Mouse (Mus musculus): ENCODE results near the gene Nanos2. TPM values are rescaled to one million over a fixed set of nuclear protein-coding genes. Genes with fewer than 3 reads are reported as not detected.
A peak's percentile ranks its signal among the peaks of the same experiment; 100 is the strongest.

The Nanos2 gene
- polyA plus RNA-seq, 1 experiment from 2014 or later, result not detected

GRCm38 (mm10) chr7:19002848-19003498 is 15.8 kb downstream of the Nanos2 start:
- Histone ChIP-seq H3K4me1 (ENCODE audit: insufficient read depth) (peaks cover 42% of the 10 kb centered on the region), H3K9ac (replicated peaks) (peak overlapping the region; percentile 60; the same call in 1 of the 2 replicates), H3K36me3 (replicated peaks; ENCODE audit: insufficient read depth, low read length) (peaks cover 17% of the 10 kb centered on the region; the same call in 1 of the 2 replicates), H3K4me3 (ENCODE audit: low read depth, low read length) (peak overlapping the region; percentile 39), H3K4me2 (ENCODE audit: low read depth, low read length) (peak overlapping the region; percentile 98), H3K27me3 (ENCODE audit: insufficient read depth, low read length) (no peaks in the 10 kb centered on the region), H3K27ac (ENCODE audit: low read depth) (peak overlapping the region; percentile 79), H3K9me3 (ENCODE audit: low read length) (no peaks in the 10 kb centered on the region)
- DNase-seq (peak; percentile 71), ATAC-seq (peak; percentile 63)
- TF ChIP-seq EP300 (IDR thresholded peaks at IDR 0.05; ENCODE audit: low read depth) (no peak), CTCF (IDR thresholded peaks at IDR 0.05; ENCODE audit: low read depth) (no peak)
- 2% methylated on average over 17 of the region's 17 CpGs for WGBS (ENCODE audit: insufficient replicate concordance)

GRCm38 (mm10) chr7:19003902-19004630 is 16.9 kb downstream of the Nanos2 start, which contains the start of gene Irf2bp1:
Gene Irf2bp1, plus strand, starts transcription at chr7:19004044.
- peak within 1 kb of the TSS; percentile 87 for H3K4me3 ChIP-seq (ENCODE audit: low read depth, low read length)
- no peaks in the 10 kb centered on the region for H3K9me3 ChIP-seq (ENCODE audit: low read length)
- H3K4me2 ChIP-seq (ENCODE audit: low read depth, low read length), result peak within 1 kb of the TSS; percentile 98
- H3K4me1 ChIP-seq (ENCODE audit: insufficient read depth), result peaks cover 42% of the 10 kb centered on the region
- TF ChIP-seq CTCF (IDR thresholded peaks at IDR 0.05; ENCODE audit: low read depth) (peak; percentile 24), EP300 (IDR thresholded peaks at IDR 0.05; ENCODE audit: low read depth) (no peak)
- peak within 1 kb of the TSS; percentile 77 for H3K9ac ChIP-seq (replicated peaks)
- peak; percentile 94 for DNase-seq
- H3K27me3 ChIP-seq (ENCODE audit: insufficient read depth, low read length), result no peaks in the 10 kb centered on the region
- peaks cover 17% of the 10 kb centered on the region; the same call in 1 of the 2 replicates for H3K36me3 ChIP-seq (replicated peaks; ENCODE audit: insufficient read depth, low read length)
- H3K27ac ChIP-seq (ENCODE audit: low read depth), result peak within 1 kb of the TSS; percentile 87
- ATAC-seq, result peak; percentile 66
- under 1% methylated on average over 64 of the region's 90 CpGs for WGBS (ENCODE audit: insufficient replicate concordance)

- Histone ChIP-seq H3K4me3 (ENCODE audit: low read depth, low read length) (peak overlapping the region; percentile 87), H3K27me3 (ENCODE audit: insufficient read depth, low read length) (no peaks in the 10 kb centered on the region), H3K9ac (replicated peaks) (peak overlapping the region; percentile 77), H3K9me3 (ENCODE audit: low read length) (no peaks in the 10 kb centered on the region), H3K27ac (ENCODE audit: low read depth) (peak overlapping the region; percentile 87), H3K4me1 (ENCODE audit: insufficient read depth) (peaks cover 45% of the 10 kb centered on the region), H3K36me3 (replicated peaks; ENCODE audit: insufficient read depth, low read length) (peaks cover 17% of the 10 kb centered on the region; the same call in 1 of the 2 replicates), H3K4me2 (ENCODE audit: low read depth, low read length) (peak overlapping the region; percentile 98)
- no peak for TF ChIP-seq CTCF (IDR thresholded peaks at IDR 0.05; ENCODE audit: low read depth)
- no peak for TF ChIP-seq EP300 (IDR thresholded peaks at IDR 0.05; ENCODE audit: low read depth)
- no peak for DNase-seq
- ATAC-seq, result no peak
- 13% methylated on average over 34 of the region's 34 CpGs for WGBS (ENCODE audit: insufficient replicate concordance)
Observed at GRCm38 (mm10) chr7:19004631-19005079, 17.5 kb downstream of the Nanos2 start.

GRCm38 (mm10) chr7:19005417-19006121 is 18.4 kb downstream of the Nanos2 start:
- peak overlapping the region; percentile 87; the same call in 1 of the 2 replicates for H3K4me3 ChIP-seq (ENCODE audit: low read depth, low read length)
- H3K4me1 ChIP-seq (ENCODE audit: insufficient read depth), result peaks cover 50% of the 10 kb centered on the region
- H3K9ac ChIP-seq (replicated peaks), result peak overlapping the region; percentile 77; the same call in 1 of the 2 replicates
- no peak for TF ChIP-seq EP300 (IDR thresholded peaks at IDR 0.05; ENCODE audit: low read depth)
- no peak for TF ChIP-seq CTCF (IDR thresholded peaks at IDR 0.05; ENCODE audit: low read depth)
- H3K4me2 ChIP-seq (ENCODE audit: low read depth, low read length), result peak overlapping the region; percentile 98
- H3K27ac ChIP-seq (ENCODE audit: low read depth), result no peak overlapping the region
- 77% methylated on average over 34 of the region's 34 CpGs for WGBS (ENCODE audit: insufficient replicate concordance)
- H3K36me3 ChIP-seq (replicated peaks; ENCODE audit: insufficient read depth, low read length), result peaks cover 17% of the 10 kb centered on the region; the same call in 1 of the 2 replicates
- no peak for ATAC-seq
- H3K9me3 ChIP-seq (ENCODE audit: low read length), result no peaks in the 10 kb centered on the region
- H3K27me3 ChIP-seq (ENCODE audit: insufficient read depth, low read length), result no peaks in the 10 kb centered on the region
- DNase-seq, result peak; percentile 25

GRCm38 (mm10) chr7:19006476-19006875 is 19.3 kb downstream of the Nanos2 start:
- peak; percentile 21 for ATAC-seq
- H3K4me2 ChIP-seq (ENCODE audit: low read depth, low read length), result peak overlapping the region; percentile 98
- H3K36me3 ChIP-seq (replicated peaks; ENCODE audit: insufficient read depth, low read length), result peaks cover 17% of the 10 kb centered on the region; the same call in 1 of the 2 replicates
- H3K9me3 ChIP-seq (ENCODE audit: low read length), result no peaks in the 10 kb centered on the region
- DNase-seq, result peak; percentile 87
- H3K9ac ChIP-seq (replicated peaks), result no peak overlapping the region
- TF ChIP-seq CTCF (IDR thresholded peaks at IDR 0.05; ENCODE audit: low read depth), result peak; percentile 100
- no peak for TF ChIP-seq EP300 (IDR thresholded peaks at IDR 0.05; ENCODE audit: low read depth)
- H3K4me1 ChIP-seq (ENCODE audit: insufficient read depth), result peaks cover 43% of the 10 kb centered on the region
- no peaks in the 10 kb centered on the region for H3K27me3 ChIP-seq (ENCODE audit: insufficient read depth, low read length)
- 4% methylated on average over 12 of the region's 12 CpGs for WGBS (ENCODE audit: insufficient replicate concordance)
- 0 out of 2 replicates have a peak overlapping the region, but pooled peaks have one; percentile 89 for H3K27ac ChIP-seq (ENCODE audit: low read depth)
- H3K4me3 ChIP-seq (ENCODE audit: low read depth, low read length), result 0 out of 2 replicates have a peak overlapping the region, but pooled peaks have one; percentile 16
